Mouse (Mus musculus) neural tube, embryonic 12.5 days (tissue): ENCODE data around the gene Huwe1. TPM values are rescaled to one million over a fixed set of nuclear protein-coding genes. Genes with fewer than 3 reads are reported as not detected.
A peak's percentile ranks its signal among the peaks of the same experiment; 100 is the strongest.

Source experiments
- ATAC-seq: fragments of 200-750 bp; cut with Nextera tagmentation; 2 replicates; pipeline ENCODE4 v1.8.0; 2017; ENCODE audit warnings: low read depth, mild to moderate bottlenecking, moderate TSS enrichment, moderate library complexity; ENCODE audit not compliant: low FRiP score
- H3K27ac ChIP-seq: fragments of 300-500 bp; sonication (generic); 2 replicates; pipeline ENCODE4 v1.5.1; 2016
- H3K27me3 ChIP-seq: fragments of 300-500 bp; sonication (generic); replicated peaks from 2 replicates; pipeline ENCODE4 v1.6.1; 2016; ENCODE audit warnings: mild to moderate bottlenecking
- H3K36me3 ChIP-seq: fragments of 300-500 bp; sonication (generic); 2 replicates; pipeline ENCODE4 v1.6.1; 2016; ENCODE audit warnings: mild to moderate bottlenecking
- H3K4me1 ChIP-seq: fragments of 300-500 bp; sonication (generic); 2 replicates; pipeline ENCODE4 v1.6.1; 2016
- H3K4me2 ChIP-seq: fragments of 300-500 bp; sonication (generic); replicated peaks from 2 replicates; pipeline ENCODE4 v1.6.1; 2016; ENCODE audit warnings: mild to moderate bottlenecking
- H3K4me3 ChIP-seq: fragments of 300-500 bp; sonication (generic); 2 replicates; pipeline ENCODE4 v1.5.1; 2016
- H3K9ac ChIP-seq: fragments of 300-500 bp; sonication (generic); 2 replicates; pipeline ENCODE4 v1.6.1; 2016; ENCODE audit warnings: mild to moderate bottlenecking
- H3K9me3 ChIP-seq: fragments of 300-500 bp; sonication (generic); 2 replicates; pipeline ENCODE4 v1.6.1; 2016; ENCODE audit warnings: mild to moderate bottlenecking
- WGBS: fragments of 180-500 bp; shearing (Covaris S2); methylation state at CpG from one replicate; pipeline ENCODE4 v1.1.7; 2016; 5-methylcytosine and 5-hydroxymethylcytosine counted together
- polyA plus RNA-seq: library from polyadenylated mRNA; unstranded; fragments of >200 nt; fragmentation: Nextera tagmentation; extraction: Ambion mirVana; gene quantifications from 2 replicates; pipeline ENCODE4 v1.2.1, GENCODE M21; 2016

Gene Huwe1
- 64.2 and 74.3 TPM in 2 replicates for polyA plus RNA-seq

DNA sequence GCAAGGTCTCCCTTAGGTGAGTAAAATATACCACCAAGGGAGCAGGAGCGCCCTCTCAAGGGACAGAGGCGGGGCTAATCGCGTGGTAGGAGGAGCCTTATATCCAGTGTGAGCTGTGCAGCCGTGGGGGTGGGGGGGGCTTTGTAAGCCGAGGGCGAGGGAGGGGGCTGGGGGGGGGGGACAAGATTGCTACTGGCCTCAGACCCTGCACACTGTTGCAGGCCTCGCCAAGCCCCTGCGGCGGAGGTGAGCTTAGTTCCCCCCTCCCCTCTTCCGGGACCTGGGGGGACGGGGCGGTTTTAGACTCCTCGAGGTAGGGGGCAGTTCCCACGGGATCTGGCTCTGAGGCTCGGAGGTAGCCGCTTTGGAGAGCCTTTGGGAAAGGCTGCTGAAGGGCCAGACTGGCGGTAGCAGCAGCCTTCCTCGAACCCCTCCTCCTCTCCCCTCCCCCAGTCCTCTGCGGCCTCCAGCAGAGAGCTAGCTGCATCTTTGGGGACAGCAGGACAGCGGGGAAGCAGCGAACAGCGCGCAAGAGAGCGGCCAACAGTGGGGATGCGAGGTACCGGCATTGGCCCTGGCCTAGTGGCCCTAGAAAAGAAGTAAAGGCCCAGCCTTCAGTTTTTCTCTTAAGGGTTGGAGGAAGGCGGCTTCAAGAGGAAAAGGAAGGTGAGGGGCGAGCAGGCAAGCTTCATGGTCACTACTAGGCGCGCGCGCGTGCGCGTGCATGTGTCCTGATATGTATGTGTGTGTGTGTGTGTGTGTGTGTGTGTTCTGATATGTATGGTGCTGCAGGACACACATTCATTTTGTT lies at the start of gene Huwe1:
Gene Huwe1 (plus strand): TSS at position 107 of the 811 bp plus-strand sequence.
- Histone ChIP-seq H3K36me3 (no peaks in the 10 kb centered on the region), H3K9me3 (no peaks in the 10 kb centered on the region), H3K4me3 (peak within 1 kb of the TSS; percentile 49), H3K4me2 (peak within 1 kb of the TSS; percentile 50), H3K4me1 (no peaks in the 10 kb centered on the region), H3K9ac (peak within 1 kb of the TSS; percentile 70), H3K27ac (peak within 1 kb of the TSS; percentile 89), H3K27me3 (no peaks in the 10 kb centered on the region)
- peak; percentile 46 for ATAC-seq
- 18% methylated on average over 28 of the region's 36 CpGs for WGBS

DNA sequence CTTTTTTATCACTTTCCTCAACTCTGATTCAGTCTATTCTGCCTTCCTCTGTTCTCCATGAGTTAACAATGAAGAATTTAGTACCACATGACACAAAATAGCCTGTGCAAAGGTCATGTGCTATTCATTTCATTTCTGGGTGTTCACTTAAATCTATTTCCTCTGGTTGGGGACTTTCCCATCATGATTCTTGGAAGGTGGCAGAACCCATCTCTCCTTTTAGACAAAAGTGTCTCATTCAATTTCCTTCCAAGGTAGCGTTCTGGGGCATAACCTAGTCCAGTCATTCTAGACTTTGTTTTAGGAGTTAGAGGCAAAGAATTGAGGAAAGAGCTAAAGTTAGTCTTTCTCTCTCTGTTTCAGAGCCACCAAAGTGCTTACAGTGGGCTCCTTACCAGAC lies 20.3 kb upstream of the Huwe1 start:
- H3K9ac ChIP-seq, result no peak overlapping the region
- no peaks in the 10 kb centered on the region for H3K36me3 ChIP-seq
- 92% methylated on average over 1 of the region's 1 CpGs for WGBS
- H3K4me3 ChIP-seq, result no peak overlapping the region
- H3K9me3 ChIP-seq, result no peaks in the 10 kb centered on the region
- H3K4me1 ChIP-seq, result no peaks in the 10 kb centered on the region
- H3K27ac ChIP-seq, result no peak overlapping the region
- no peak overlapping the region for H3K4me2 ChIP-seq
- no peak for ATAC-seq
- H3K27me3 ChIP-seq, result no peaks in the 10 kb centered on the region

DNA sequence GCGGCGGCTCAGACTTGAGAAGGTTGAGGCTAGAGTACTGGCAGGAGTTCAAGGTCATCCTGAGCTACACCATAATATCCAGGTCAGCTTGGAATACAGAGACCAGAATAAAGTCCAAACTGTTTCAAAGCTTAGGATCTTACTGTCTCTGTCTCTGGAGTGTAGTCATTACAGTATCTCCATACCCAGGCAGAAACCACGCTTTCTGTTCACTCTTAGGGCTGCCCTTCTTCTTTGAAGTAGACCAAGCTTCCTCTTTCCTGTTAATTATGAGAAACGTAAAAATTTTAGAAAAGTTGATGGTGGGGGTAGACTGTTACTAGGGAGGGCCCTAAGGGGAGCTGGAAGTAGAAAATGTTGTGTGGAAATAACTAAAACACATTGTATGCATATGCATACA lies 17.7 kb upstream of the Huwe1 start:
- ATAC-seq, result no peak
- Histone ChIP-seq H3K9ac (no peak overlapping the region), H3K4me3 (no peak overlapping the region), H3K4me2 (no peak overlapping the region), H3K27me3 (no peaks in the 10 kb centered on the region), H3K36me3 (no peaks in the 10 kb centered on the region), H3K9me3 (no peaks in the 10 kb centered on the region), H3K4me1 (no peaks in the 10 kb centered on the region), H3K27ac (no peak overlapping the region)
- 81% methylated on average over 4 of the region's 4 CpGs for WGBS

DNA sequence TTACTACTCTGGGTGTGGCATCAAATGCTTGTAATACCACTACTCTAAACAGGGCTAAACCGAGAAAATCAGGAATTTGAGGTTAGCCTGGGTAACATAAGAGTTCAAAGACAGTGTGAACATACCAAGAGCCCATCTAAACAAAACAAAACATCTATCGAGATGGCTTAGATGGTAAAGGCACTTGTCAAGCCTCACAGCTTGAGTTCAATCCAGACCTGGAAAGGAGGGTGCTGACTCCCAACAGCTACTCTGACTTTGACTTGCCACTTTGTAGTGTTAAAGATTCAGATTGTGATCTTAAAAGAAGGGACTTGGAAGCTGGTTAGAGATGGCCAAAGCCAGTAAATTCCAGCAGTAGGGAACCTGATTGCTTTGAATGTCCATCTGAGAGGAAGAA lies 7.8 kb upstream of the Huwe1 start:
- ATAC-seq, result no peak
- 12% methylated on average over 2 of the region's 2 CpGs for WGBS
- Histone ChIP-seq H3K4me3 (no peak overlapping the region), H3K27me3 (no peaks in the 10 kb centered on the region), H3K9me3 (no peaks in the 10 kb centered on the region), H3K9ac (no peak overlapping the region), H3K4me2 (no peak overlapping the region), H3K4me1 (no peaks in the 10 kb centered on the region), H3K27ac (no peak overlapping the region), H3K36me3 (no peaks in the 10 kb centered on the region)

DNA sequence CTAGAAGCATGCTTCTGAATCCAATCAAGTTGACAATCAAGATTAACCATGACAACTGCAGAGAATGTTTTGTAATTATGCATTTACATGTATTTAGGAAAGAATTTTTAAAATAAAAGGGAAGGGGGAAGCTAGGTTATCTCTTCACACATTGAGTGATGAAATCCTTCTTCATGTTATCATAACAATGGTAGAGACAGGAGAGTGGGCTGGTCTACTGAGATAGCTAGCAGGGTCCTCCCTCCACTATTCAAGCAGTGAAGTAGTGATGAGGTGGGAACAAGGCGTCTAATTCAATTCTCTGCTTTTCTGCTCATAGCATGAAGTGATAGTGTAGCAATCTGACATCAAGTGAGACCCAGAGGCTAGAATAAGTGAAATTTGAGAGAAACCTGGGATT lies 2.6 kb upstream of the Huwe1 start:
- no peaks in the 10 kb centered on the region for H3K27me3 ChIP-seq
- H3K4me1 ChIP-seq, result no peaks in the 10 kb centered on the region
- H3K36me3 ChIP-seq, result no peaks in the 10 kb centered on the region
- no peak overlapping the region for H3K27ac ChIP-seq
- no peak overlapping the region for H3K4me3 ChIP-seq
- no peak overlapping the region for H3K4me2 ChIP-seq
- ATAC-seq, result no peak
- no peak overlapping the region for H3K9ac ChIP-seq
- H3K9me3 ChIP-seq, result no peaks in the 10 kb centered on the region
- 64% methylated on average over 1 of the region's 1 CpGs for WGBS

DNA sequence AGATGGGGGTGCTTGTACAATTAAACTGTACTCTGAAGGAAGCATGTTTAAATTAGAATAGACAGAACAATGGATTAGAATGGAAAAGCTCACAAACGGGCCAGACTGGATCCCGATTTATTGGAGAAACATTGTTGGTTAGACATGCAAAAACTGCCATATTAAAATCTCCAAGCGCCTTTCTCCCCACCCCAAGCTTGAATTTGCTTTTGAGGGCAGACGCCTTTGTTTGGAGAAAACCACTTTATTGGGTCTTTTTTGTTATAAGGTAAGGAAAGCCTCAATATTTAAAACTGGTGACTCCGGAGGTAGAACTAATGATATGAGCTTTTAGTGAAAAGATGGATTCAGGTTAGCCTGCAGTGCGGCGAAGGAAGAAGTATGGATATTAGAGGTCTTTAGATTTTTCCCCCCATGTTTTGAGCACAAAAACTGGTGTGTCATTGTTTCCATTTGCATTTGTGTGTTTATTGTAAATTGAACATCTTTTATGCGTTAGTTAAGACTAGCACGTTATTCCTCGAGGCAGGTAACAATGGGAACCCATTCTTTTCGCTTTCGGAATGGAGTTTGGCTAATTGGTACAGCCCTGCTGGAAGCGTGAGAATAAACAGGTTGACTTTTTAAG lies 1.8 kb downstream of the Huwe1 start:
- Histone ChIP-seq H3K36me3 (no peaks in the 10 kb centered on the region), H3K27me3 (no peaks in the 10 kb centered on the region), H3K4me1 (no peaks in the 10 kb centered on the region), H3K9ac (peak overlapping the region; percentile 56), H3K4me2 (peak overlapping the region; percentile 53), H3K9me3 (no peaks in the 10 kb centered on the region), H3K4me3 (peak overlapping the region; percentile 32), H3K27ac (peak overlapping the region; percentile 53; the same call in 1 of the 2 replicates)
- 22% methylated on average over 13 of the region's 13 CpGs for WGBS
- ATAC-seq, result no peak

DNA sequence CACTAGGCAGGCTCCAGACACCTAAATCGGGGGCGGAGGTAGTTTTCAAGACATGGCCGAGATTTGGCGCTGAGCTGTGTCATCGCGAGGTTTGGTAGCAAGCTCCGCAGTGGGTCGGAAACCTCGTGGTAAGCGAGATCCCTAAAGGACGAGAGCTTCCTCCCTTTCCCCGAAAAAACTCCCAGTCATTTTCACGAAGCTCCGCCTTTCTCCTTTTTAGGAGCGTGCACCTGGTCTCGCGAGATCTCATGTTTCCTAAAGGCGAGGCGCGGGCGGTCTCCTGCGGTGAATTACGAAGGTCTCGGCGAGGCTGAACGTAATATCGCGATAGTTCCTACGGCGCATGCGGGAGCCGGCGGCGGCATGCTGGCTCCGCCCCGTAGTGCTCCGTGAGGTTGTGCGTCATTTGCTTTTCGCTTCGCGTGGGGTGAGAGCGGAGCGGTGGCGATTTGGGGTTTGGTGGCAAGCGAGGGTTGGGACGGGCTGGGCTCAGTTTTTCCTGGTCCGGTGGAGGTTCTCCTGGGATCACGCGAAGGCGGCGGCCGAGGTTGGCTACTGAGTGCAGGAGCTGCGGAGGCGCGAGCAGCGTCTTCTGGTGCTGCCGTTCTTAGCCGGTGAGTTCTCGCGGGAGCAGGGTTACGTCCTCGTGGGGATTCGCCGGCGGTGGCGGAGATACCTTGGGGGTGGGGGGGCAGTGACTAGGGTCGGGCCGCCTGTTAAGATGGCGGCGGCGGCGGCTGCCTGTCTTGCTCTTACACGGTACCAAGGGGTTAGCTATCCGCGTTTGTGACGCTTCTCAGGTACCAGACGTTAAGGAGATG lies 2.6 kb downstream of the Huwe1 start:
- H3K9me3 ChIP-seq, result no peaks in the 10 kb centered on the region
- H3K4me2 ChIP-seq, result peak overlapping the region; percentile 67
- no peaks in the 10 kb centered on the region for H3K4me1 ChIP-seq
- 22% methylated on average over 77 of the region's 77 CpGs for WGBS
- H3K27ac ChIP-seq, result peak overlapping the region; percentile 86
- H3K27me3 ChIP-seq, result no peaks in the 10 kb centered on the region
- peak; percentile 87 for ATAC-seq
- H3K4me3 ChIP-seq, result peak overlapping the region; percentile 50
- H3K9ac ChIP-seq, result peak overlapping the region; percentile 64
- no peaks in the 10 kb centered on the region for H3K36me3 ChIP-seq

DNA sequence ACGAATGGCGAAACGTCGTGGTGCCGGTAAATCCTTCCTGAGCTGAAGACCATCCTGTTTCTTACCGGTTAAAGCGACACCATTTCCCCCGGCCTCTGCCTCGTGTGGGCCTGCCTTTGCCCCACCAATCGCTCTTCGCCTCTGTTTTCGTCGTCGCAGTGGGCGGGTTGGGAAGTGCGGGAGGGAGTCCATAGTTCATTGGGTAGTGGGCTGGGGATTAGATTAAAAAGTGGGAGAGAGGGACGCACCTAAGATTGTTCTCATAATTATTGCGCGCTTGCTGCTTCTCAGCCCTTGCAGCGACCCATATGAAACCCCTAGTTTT lies 3.1 kb downstream of the Huwe1 start:
- WGBS, result 17% methylated on average over 20 of the region's 20 CpGs
- Histone ChIP-seq H3K4me2 (peak overlapping the region; percentile 67), H3K27me3 (no peaks in the 10 kb centered on the region), H3K27ac (0 out of 2 replicates have a peak overlapping the region, but pooled peaks have one; percentile 86), H3K4me1 (no peaks in the 10 kb centered on the region), H3K9ac (peak overlapping the region; percentile 64), H3K36me3 (no peaks in the 10 kb centered on the region), H3K4me3 (peak overlapping the region; percentile 50), H3K9me3 (no peaks in the 10 kb centered on the region)
- peak; percentile 58 for ATAC-seq

DNA sequence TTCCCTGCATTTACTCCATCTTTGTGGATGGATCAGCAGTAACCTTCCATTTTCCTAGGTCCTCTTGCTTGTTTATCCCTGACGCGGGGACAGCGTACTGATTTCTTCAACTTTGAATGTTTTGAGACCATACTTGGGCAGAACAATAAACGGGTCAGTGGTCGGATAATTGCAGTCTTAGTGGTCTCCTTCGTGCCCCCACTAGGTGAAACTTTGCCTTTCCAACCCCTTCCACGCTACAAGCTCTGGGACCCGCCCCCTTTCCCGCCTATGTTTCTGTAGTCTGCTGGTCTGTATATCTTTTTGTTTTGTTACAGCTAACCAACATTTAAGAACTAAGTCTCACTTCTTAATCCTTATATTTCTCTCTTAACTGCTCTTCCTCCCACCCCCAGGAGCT lies 3.8 kb downstream of the Huwe1 start:
- Histone ChIP-seq H3K27me3 (no peaks in the 10 kb centered on the region), H3K4me3 (peak overlapping the region; percentile 50), H3K36me3 (no peaks in the 10 kb centered on the region), H3K4me1 (no peaks in the 10 kb centered on the region), H3K9ac (peak overlapping the region; percentile 64), H3K27ac (no peak overlapping the region), H3K9me3 (no peaks in the 10 kb centered on the region), H3K4me2 (peak overlapping the region; percentile 67)
- no peak for ATAC-seq
- 20% methylated on average over 9 of the region's 9 CpGs for WGBS

DNA sequence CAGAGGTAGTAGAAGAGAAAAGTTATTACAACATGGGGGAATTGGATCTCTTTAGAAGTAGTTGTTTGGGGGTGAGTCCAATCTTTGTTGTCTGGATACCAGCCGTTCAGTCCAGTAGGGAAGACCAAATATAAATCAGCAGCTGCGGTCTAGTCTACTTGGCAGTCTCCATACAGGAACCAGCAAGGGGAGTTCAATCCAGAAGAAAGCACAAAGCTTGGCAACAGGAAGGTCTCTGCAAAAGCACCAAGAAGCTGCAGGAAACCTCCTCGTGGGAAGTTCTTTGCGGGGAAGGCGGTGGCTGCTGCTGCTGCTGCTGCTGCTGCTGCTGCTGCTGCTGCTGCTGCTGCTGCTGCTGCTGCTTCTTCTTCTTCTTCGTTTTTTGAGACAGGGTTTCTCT lies 10.9 kb downstream of the Huwe1 start:
- H3K9me3 ChIP-seq, result no peaks in the 10 kb centered on the region
- no peaks in the 10 kb centered on the region for H3K4me1 ChIP-seq
- no peak overlapping the region for H3K4me2 ChIP-seq
- ATAC-seq, result no peak
- H3K4me3 ChIP-seq, result no peak overlapping the region
- no peak overlapping the region for H3K27ac ChIP-seq
- H3K9ac ChIP-seq, result no peak overlapping the region
- no peaks in the 10 kb centered on the region for H3K27me3 ChIP-seq
- WGBS, result 86% methylated on average over 6 of the region's 6 CpGs
- 0 out of 2 replicates have a peak, but pooled peaks cover 5% of the 10 kb centered on the region for H3K36me3 ChIP-seq

DNA sequence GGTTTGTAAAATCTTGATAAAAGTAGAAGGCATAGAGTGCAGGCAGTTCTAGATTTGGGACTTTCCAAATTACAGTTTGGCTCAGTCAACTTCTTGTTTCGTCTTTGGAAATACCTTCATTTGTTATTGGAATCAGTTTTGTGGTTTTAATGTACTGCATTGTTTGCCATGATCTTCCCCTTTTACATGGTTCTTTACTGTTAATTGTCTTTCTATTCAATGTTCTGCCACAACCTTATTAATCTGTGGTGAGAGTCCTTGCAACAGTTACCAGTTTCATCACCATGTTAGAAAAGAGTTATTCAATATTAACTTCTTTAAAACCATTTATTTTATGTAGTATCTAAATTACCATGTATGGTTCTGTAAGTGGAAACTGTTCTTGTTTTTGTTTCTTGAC lies 13.0 kb downstream of the Huwe1 start:
- H3K27me3 ChIP-seq, result no peaks in the 10 kb centered on the region
- H3K36me3 ChIP-seq, result 0 out of 2 replicates have a peak, but pooled peaks cover 5% of the 10 kb centered on the region
- H3K4me1 ChIP-seq, result no peaks in the 10 kb centered on the region
- no peak overlapping the region for H3K27ac ChIP-seq
- H3K9ac ChIP-seq, result no peak overlapping the region
- H3K9me3 ChIP-seq, result no peaks in the 10 kb centered on the region
- no peak overlapping the region for H3K4me3 ChIP-seq
- 87% methylated on average over 1 of the region's 1 CpGs for WGBS
- no peak overlapping the region for H3K4me2 ChIP-seq
- no peak for ATAC-seq

DNA sequence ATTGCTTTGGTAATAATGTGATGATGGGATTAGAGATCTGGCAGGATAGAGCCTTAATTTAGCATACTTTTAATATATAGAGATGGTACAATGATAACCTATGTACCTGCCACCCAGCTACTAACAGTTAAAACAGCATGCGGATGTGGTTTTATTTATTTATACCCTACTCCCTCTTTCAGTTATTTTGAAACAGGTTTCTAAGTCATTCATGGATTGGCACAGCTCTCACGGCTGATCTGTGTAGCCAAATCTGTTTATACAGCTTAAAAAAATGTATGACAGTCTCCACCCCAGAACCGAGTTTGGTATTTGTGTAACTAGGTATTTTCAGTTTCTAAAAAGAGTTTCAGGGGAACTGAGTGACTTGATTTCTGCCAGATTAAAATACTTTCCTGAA lies 17.1 kb downstream of the Huwe1 start:
- no peak overlapping the region for H3K4me3 ChIP-seq
- no peaks in the 10 kb centered on the region for H3K9me3 ChIP-seq
- WGBS, result 91% methylated on average over 3 of the region's 3 CpGs
- H3K27ac ChIP-seq, result no peak overlapping the region
- no peaks in the 10 kb centered on the region for H3K4me1 ChIP-seq
- ATAC-seq, result no peak
- H3K9ac ChIP-seq, result no peak overlapping the region
- no peak overlapping the region for H3K4me2 ChIP-seq
- no peaks in the 10 kb centered on the region for H3K27me3 ChIP-seq
- H3K36me3 ChIP-seq, result no peaks in the 10 kb centered on the region
